Mouse (Mus musculus): ENCODE measurements at regions not wholly inside any gene's neighbourhood (a gene's known extent, or its start where the extent isn't known, plus 50 kb on each side); places are given as distances from the start of the nearest gene placed in this dataset.

- Histone ChIP-seq H3K36me3 (ENCODE audit: control insufficient read depth, insufficient read depth, low read length) (no peaks in the 10 kb centered on the region), H3K27me3 (replicated peaks; ENCODE audit: control insufficient read depth, insufficient read depth, low read length) (no peaks in the 10 kb centered on the region), H3K4me1 (ENCODE audit: control insufficient read depth, insufficient read depth, low read length) (no peaks in the 10 kb centered on the region), H3K4me3 (ENCODE audit: insufficient read depth, low read depth, low read length) (no peak overlapping the region), H3K27ac (ENCODE audit: insufficient read depth, low read depth, low read length) (no peak overlapping the region)
- DNase-seq = no peak
- 71% methylated on average over 2 of the region's 2 CpGs for WGBS
- TF ChIP-seq CTCF (conservative IDR thresholded peaks at IDR 0.05; ENCODE audit: insufficient read depth, insufficient read length, low read depth, low read length) (no peak), POLR2A (IDR thresholded peaks at IDR 0.05; ENCODE audit: low read depth, low read length) (no peak)
Observed at GRCm38 (mm10) chr10:109300199-109300598, 289.4 kb upstream of the Syt1 start.

GRCm38 (mm10) chr10:109299785-109300184 is 289.0 kb upstream of the Syt1 start:
- Histone ChIP-seq H3K27me3 (replicated peaks; ENCODE audit: control insufficient read depth, insufficient read depth, low read length) (no peaks in the 10 kb centered on the region), H3K4me3 (ENCODE audit: insufficient read depth, low read depth, low read length) (no peak overlapping the region), H3K36me3 (ENCODE audit: control insufficient read depth, insufficient read depth, low read length) (no peaks in the 10 kb centered on the region), H3K27ac (ENCODE audit: insufficient read depth, low read depth, low read length) (no peak overlapping the region), H3K4me1 (ENCODE audit: control insufficient read depth, insufficient read depth, low read length) (no peaks in the 10 kb centered on the region)
- no peak for DNase-seq
- 48% methylated on average over 11 of the region's 11 CpGs for WGBS
- TF ChIP-seq POLR2A (IDR thresholded peaks at IDR 0.05; ENCODE audit: low read depth, low read length) (no peak), CTCF (conservative IDR thresholded peaks at IDR 0.05; ENCODE audit: insufficient read depth, insufficient read length, low read depth, low read length) (no peak)

DNA sequence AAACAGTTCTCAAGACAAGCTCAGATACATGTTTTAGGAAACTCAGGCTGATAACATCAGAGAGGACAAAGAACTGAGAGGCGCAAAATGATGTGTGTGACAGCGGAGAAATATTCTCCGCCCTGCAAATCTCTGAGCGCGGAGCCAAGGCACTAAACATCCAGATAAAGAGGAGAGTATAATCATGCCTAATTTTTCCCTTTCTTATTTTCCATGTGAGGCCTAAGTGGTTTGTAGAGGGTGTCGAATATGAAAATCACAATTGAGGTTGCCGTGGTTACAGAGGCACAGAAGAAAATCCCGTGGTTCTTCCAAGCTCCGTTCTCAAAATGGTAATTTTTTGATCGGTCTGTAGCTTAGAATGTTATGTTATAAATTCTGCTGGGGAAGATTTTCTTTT is 272.6 kb upstream of the Syt1 start:
- H3K36me3 ChIP-seq (ENCODE audit: control insufficient read depth, insufficient read depth, low read length) = no peaks in the 10 kb centered on the region
- TF ChIP-seq CTCF (conservative IDR thresholded peaks at IDR 0.05; ENCODE audit: insufficient read depth, insufficient read length, low read depth, low read length) (no peak), POLR2A (IDR thresholded peaks at IDR 0.05; ENCODE audit: low read depth, low read length) (no peak)
- H3K27ac ChIP-seq (ENCODE audit: insufficient read depth, low read depth, low read length) = no peak overlapping the region
- no peak for DNase-seq
- H3K4me3 ChIP-seq (ENCODE audit: insufficient read depth, low read depth, low read length) = no peak overlapping the region
- no peaks in the 10 kb centered on the region for H3K4me1 ChIP-seq (ENCODE audit: control insufficient read depth, insufficient read depth, low read length)
- no peaks in the 10 kb centered on the region for H3K27me3 ChIP-seq (replicated peaks; ENCODE audit: control insufficient read depth, insufficient read depth, low read length)
- WGBS = 93% methylated on average over 10 of the region's 10 CpGs

- Histone ChIP-seq H3K4me3 (ENCODE audit: insufficient read depth, low read depth, low read length) (no peak overlapping the region), H3K27me3 (replicated peaks; ENCODE audit: control insufficient read depth, insufficient read depth, low read length) (no peaks in the 10 kb centered on the region), H3K36me3 (ENCODE audit: control insufficient read depth, insufficient read depth, low read length) (no peaks in the 10 kb centered on the region), H3K4me1 (ENCODE audit: control insufficient read depth, insufficient read depth, low read length) (no peaks in the 10 kb centered on the region), H3K27ac (ENCODE audit: insufficient read depth, low read depth, low read length) (no peak overlapping the region)
- DNase-seq = no peak
- WGBS = 73% methylated on average over 3 of the region's 3 CpGs
- TF ChIP-seq CTCF (conservative IDR thresholded peaks at IDR 0.05; ENCODE audit: insufficient read depth, insufficient read length, low read depth, low read length) (no peak), POLR2A (IDR thresholded peaks at IDR 0.05; ENCODE audit: low read depth, low read length) (no peak)
Observed at GRCm38 (mm10) chr10:109249781-109250180, 239.0 kb upstream of the Syt1 start.

DNA sequence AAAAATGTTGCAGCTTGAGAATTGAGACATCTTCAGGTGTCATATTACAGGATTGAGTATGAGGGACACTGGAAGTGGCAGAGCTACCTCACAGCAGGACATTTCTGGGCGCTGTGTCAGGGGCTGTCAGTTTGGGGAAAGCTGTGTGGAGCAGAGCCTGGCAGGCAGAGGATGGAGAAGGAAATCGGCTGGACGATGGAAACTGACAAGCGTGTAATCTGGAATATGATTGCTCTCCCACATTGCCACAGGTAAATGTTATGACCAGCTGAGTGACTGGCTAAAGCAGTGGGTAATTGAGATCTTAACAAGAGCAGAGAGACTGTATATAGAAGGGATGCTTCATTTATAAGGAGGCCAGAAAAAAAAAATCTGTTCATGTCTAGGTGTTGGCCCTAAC is 235.5 kb upstream of the Syt1 start:
- no peak for DNase-seq
- no peaks in the 10 kb centered on the region for H3K36me3 ChIP-seq (ENCODE audit: control insufficient read depth, insufficient read depth, low read length)
- WGBS = 66% methylated on average over 4 of the region's 4 CpGs
- no peaks in the 10 kb centered on the region for H3K27me3 ChIP-seq (replicated peaks; ENCODE audit: control insufficient read depth, insufficient read depth, low read length)
- no peaks in the 10 kb centered on the region for H3K4me1 ChIP-seq (ENCODE audit: control insufficient read depth, insufficient read depth, low read length)
- no peak overlapping the region for H3K4me3 ChIP-seq (ENCODE audit: insufficient read depth, low read depth, low read length)
- TF ChIP-seq POLR2A (IDR thresholded peaks at IDR 0.05; ENCODE audit: low read depth, low read length) = no peak
- no peak for TF ChIP-seq CTCF (conservative IDR thresholded peaks at IDR 0.05; ENCODE audit: insufficient read depth, insufficient read length, low read depth, low read length)
- H3K27ac ChIP-seq (ENCODE audit: insufficient read depth, low read depth, low read length) = no peak overlapping the region

GRCm38 (mm10) chr10:109237026-109237425 is 226.2 kb upstream of the Syt1 start:
- TF ChIP-seq POLR2A (IDR thresholded peaks at IDR 0.05; ENCODE audit: low read depth, low read length) (no peak), CTCF (conservative IDR thresholded peaks at IDR 0.05; ENCODE audit: insufficient read depth, insufficient read length, low read depth, low read length) (no peak)
- H3K4me1 ChIP-seq (ENCODE audit: control insufficient read depth, insufficient read depth, low read length) = no peaks in the 10 kb centered on the region
- H3K27ac ChIP-seq (ENCODE audit: insufficient read depth, low read depth, low read length) = no peak overlapping the region
- no peak overlapping the region for H3K4me3 ChIP-seq (ENCODE audit: insufficient read depth, low read depth, low read length)
- no peaks in the 10 kb centered on the region for H3K36me3 ChIP-seq (ENCODE audit: control insufficient read depth, insufficient read depth, low read length)
- DNase-seq = no peak
- WGBS = 78% methylated on average over 7 of the region's 7 CpGs
- no peaks in the 10 kb centered on the region for H3K27me3 ChIP-seq (replicated peaks; ENCODE audit: control insufficient read depth, insufficient read depth, low read length)

DNA sequence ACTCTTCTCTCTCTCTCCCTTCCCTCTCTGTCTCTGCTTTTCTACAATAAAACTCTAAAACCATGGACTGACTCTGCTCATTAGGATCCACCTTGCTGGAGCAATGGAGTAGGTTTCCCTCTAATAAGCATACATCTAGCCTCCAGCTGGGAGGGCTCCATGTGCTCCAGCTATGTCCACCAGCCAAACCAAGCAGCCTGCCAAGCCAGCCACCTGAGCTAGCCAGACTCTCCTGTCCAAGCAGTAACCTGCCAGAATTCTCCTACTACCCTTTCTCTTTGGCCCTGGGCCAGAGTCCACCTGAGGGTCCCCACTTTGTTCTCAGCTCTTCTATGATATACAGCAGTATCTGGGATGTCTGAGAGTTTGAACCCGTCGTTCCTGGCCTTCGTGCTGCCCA is 216.2 kb upstream of the Syt1 start:
- Histone ChIP-seq H3K4me1 (ENCODE audit: control insufficient read depth, insufficient read depth, low read length) (no peaks in the 10 kb centered on the region), H3K36me3 (ENCODE audit: control insufficient read depth, insufficient read depth, low read length) (no peaks in the 10 kb centered on the region), H3K27me3 (replicated peaks; ENCODE audit: control insufficient read depth, insufficient read depth, low read length) (no peaks in the 10 kb centered on the region), H3K4me3 (ENCODE audit: insufficient read depth, low read depth, low read length) (no peak overlapping the region), H3K27ac (ENCODE audit: insufficient read depth, low read depth, low read length) (no peak overlapping the region)
- 91% methylated on average over 3 of the region's 3 CpGs for WGBS
- no peak for DNase-seq
- TF ChIP-seq POLR2A (IDR thresholded peaks at IDR 0.05; ENCODE audit: low read depth, low read length) (no peak), CTCF (conservative IDR thresholded peaks at IDR 0.05; ENCODE audit: insufficient read depth, insufficient read length, low read depth, low read length) (no peak)

Measured in kidney, adult 2 months (tissue).